Mouse (Mus musculus): ENCODE results near the gene Scnn1b.

- no peak for TF ChIP-seq POLR2A (IDR thresholded peaks at IDR 0.05; ENCODE audit: insufficient read depth, low read depth, low read length)
- TF ChIP-seq CTCF (IDR thresholded peaks at IDR 0.05), result peak; percentile 30
Measured at GRCm38 (mm10) chr7:121858939-121859338, 5.9 kb upstream of the Scnn1b start.
